Mouse (Mus musculus) E14TG2a.4 (cell line): ENCODE measurements around the gene Gnas.

Source experiments
- CTCF ChIP-seq: conservative IDR thresholded peaks from 2 replicates; pipeline ENCODE4 v1.5.1; 2014; ENCODE audit warnings: low read length
- NANOG ChIP-seq: IDR thresholded peaks from 2 replicates; pipeline ENCODE4 v1.6.1; 2014; ENCODE audit warnings: borderline replicate concordance, low read length, mixed read lengths
- POU5F1 ChIP-seq: IDR thresholded peaks from 2 replicates; pipeline ENCODE4 v1.6.1; 2014; ENCODE audit warnings: low read length, borderline replicate concordance

GRCm38 (mm10) chr2:174333239-174333890, 49.2 kb downstream of the Gnas start:
- no peak for TF ChIP-seq CTCF
- TF ChIP-seq NANOG, result no peak
- no peak for TF ChIP-seq POU5F1
